Mouse (Mus musculus) MEL (cell line): ENCODE measurements at regions not wholly inside any gene's neighbourhood (a gene's known extent, or its start where the extent isn't known, plus 50 kb on each side); places are given as distances from the start of the nearest gene placed in this dataset.
"Not testable (repeated sequence)": the region's sequence is repeated elsewhere in the genome, so short reads cannot be mapped to it uniquely, and the experiment has no call there.

Experiments
- DNase-seq: peaks from one replicate; pipeline ENCODE4 v3.0.0; 2011; ENCODE audit warnings: low read depth, low spot score
- H3K27ac ChIP-seq: 2 replicates; pipeline ENCODE4 v1.5.1; 2012; ENCODE audit warnings: low read depth, mild to moderate bottlenecking, control low read depth, low read length, moderate library complexity; ENCODE audit not compliant: control insufficient read depth
- H3K27me3 ChIP-seq, 2 experiments: fragments of 150-350 bp in 1 of 2; sonication (generic) in 1 of 2; 2 replicates each; pipeline ENCODE4 v1.6.1; 2012; ENCODE audit warnings: low read length in 2 of 2, mild to moderate bottlenecking in 2 of 2, improper control_type of control experiment in 1 of 2, moderate library complexity in 1 of 2; ENCODE audit not compliant: insufficient read depth in 2 of 2, control insufficient read depth in 1 of 2
- H3K36me3 ChIP-seq, 2 experiments: 2 replicates each; pipeline ENCODE4 v1.6.1; 2012 to 2014; ENCODE audit warnings: low read length in 2 of 2, improper control_type of control experiment in 1 of 2, inconsistent platforms in 1 of 2, mild to moderate bottlenecking in 1 of 2; ENCODE audit not compliant: insufficient read depth in 2 of 2, control insufficient read depth in 1 of 2
- H3K4me1 ChIP-seq, 2 experiments: fragments of 150-350 bp in 1 of 2; sonication (generic) in 1 of 2; 2 replicates each; pipeline ENCODE4 v1.6.1; 2012; ENCODE audit warnings: low read length in 2 of 2, improper control_type of control experiment in 1 of 2, mild to moderate bottlenecking in 1 of 2; ENCODE audit not compliant: insufficient read depth in 2 of 2, control insufficient read depth in 1 of 2
- H3K4me3 ChIP-seq, 2 experiments: fragments of 150-350 bp in 1 of 2; sonication (generic) in 1 of 2; 2 replicates each; pipeline ENCODE4 v1.5.1; 2012; ENCODE audit warnings: low read depth in 2 of 2, low read length in 2 of 2, mild to moderate bottlenecking in 2 of 2, moderate library complexity in 2 of 2, control low read depth in 1 of 2, improper control_type of control experiment in 1 of 2; ENCODE audit not compliant: control insufficient read depth in 1 of 2, insufficient read depth in 1 of 2
- H3K79me2 ChIP-seq: 2 replicates; pipeline ENCODE4 v1.6.1; 2012; ENCODE audit warnings: mild to moderate bottlenecking, low read length, moderate library complexity; ENCODE audit not compliant: control insufficient read depth, poor library complexity, insufficient read depth
- H3K9ac ChIP-seq: 2 replicates; pipeline ENCODE4 v1.6.1; 2012; ENCODE audit warnings: low read depth, mild to moderate bottlenecking, control low read depth, low read length, moderate library complexity; ENCODE audit not compliant: control insufficient read depth, poor library complexity, severe bottlenecking
- H3K9me3 ChIP-seq: fragments of 150-350 bp; sonication (generic); replicated peaks from 2 replicates; pipeline ENCODE4 v1.6.1; 2012; ENCODE audit warnings: mild to moderate bottlenecking, low read length, improper control_type of control experiment, moderate library complexity; ENCODE audit not compliant: insufficient read depth
- BHLHE40 ChIP-seq: IDR thresholded peaks from 2 replicates; pipeline ENCODE4 v1.6.1; 2012; ENCODE audit warnings: low read depth, mild to moderate bottlenecking, inconsistent platforms, low read length, improper control_type of control experiment, borderline replicate concordance
- CHD1 ChIP-seq: IDR thresholded peaks from 2 replicates; pipeline ENCODE4 v1.6.1; 2012; ENCODE audit warnings: low read depth, mild to moderate bottlenecking, inconsistent platforms, low read length, improper control_type of control experiment
- CHD2 ChIP-seq: IDR thresholded peaks from 2 replicates; pipeline ENCODE4 v1.6.1; 2011; ENCODE audit warnings: low read length, improper control_type of control experiment
- EP300 ChIP-seq, 2 experiments: IDR thresholded peaks; 2 replicates each; pipeline ENCODE4 v1.6.1; 2011; ENCODE audit warnings: improper control_type of control experiment in 2 of 2, low read length in 2 of 2, low read depth in 1 of 2, mild to moderate bottlenecking in 1 of 2
- ETS1 ChIP-seq: IDR thresholded peaks from 2 replicates; pipeline ENCODE4 v1.6.1; 2012; ENCODE audit warnings: low read depth, mild to moderate bottlenecking, inconsistent platforms, low read length, improper control_type of control experiment, moderate library complexity
- GATA1 ChIP-seq: IDR thresholded peaks from 2 replicates; pipeline ENCODE4 v1.6.1; 2011; ENCODE audit warnings: low read depth, low read length, improper control_type of control experiment
- JUND ChIP-seq: IDR thresholded peaks from 2 replicates; pipeline ENCODE4 v1.6.1; 2011; ENCODE audit warnings: low read depth, mild to moderate bottlenecking, improper control_type of control experiment, low read length
- MAFK ChIP-seq: IDR thresholded peaks from 2 replicates; pipeline ENCODE4 v1.6.1; 2011; ENCODE audit warnings: low read depth, mild to moderate bottlenecking, low read length, improper control_type of control experiment, borderline replicate concordance
- MEF2A ChIP-seq: IDR thresholded peaks from 2 replicates; pipeline ENCODE4 v1.6.1; 2014; ENCODE audit warnings: low read depth, mild to moderate bottlenecking, inconsistent platforms, low read length, improper control_type of control experiment; ENCODE audit not compliant: poor library complexity, insufficient replicate concordance, severe bottlenecking; ENCODE audit errors: extremely low read depth
- MXI1 ChIP-seq: IDR thresholded peaks from 2 replicates; pipeline ENCODE4 v1.6.1; 2011; ENCODE audit warnings: mild to moderate bottlenecking, low read depth, low read length, improper control_type of control experiment
- MYB ChIP-seq: IDR thresholded peaks from 2 replicates; pipeline ENCODE4 v1.6.1; 2011; ENCODE audit warnings: mild to moderate bottlenecking, low read depth, low read length, improper control_type of control experiment
- MYC ChIP-seq: IDR thresholded peaks from 2 replicates; pipeline ENCODE4 v1.6.1; 2011; ENCODE audit warnings: low read depth, mild to moderate bottlenecking, low read length, improper control_type of control experiment, moderate library complexity
- RAD21 ChIP-seq: IDR thresholded peaks from 2 replicates; pipeline ENCODE4 v1.6.1; 2011; ENCODE audit warnings: mild to moderate bottlenecking, low read depth, low read length, improper control_type of control experiment
- RCOR1 ChIP-seq: IDR thresholded peaks from 2 replicates; pipeline ENCODE4 v1.6.1; 2012; ENCODE audit warnings: low read depth, mild to moderate bottlenecking, inconsistent platforms, low read length, improper control_type of control experiment
- SIN3A ChIP-seq: IDR thresholded peaks from 2 replicates; pipeline ENCODE4 v1.6.1; 2012; ENCODE audit warnings: low read length, improper control_type of control experiment, inconsistent platforms
- TAL1 ChIP-seq: IDR thresholded peaks from 2 replicates; pipeline ENCODE4 v1.6.1; 2012; ENCODE audit warnings: mild to moderate bottlenecking, inconsistent platforms, low read length, moderate library complexity, mixed read lengths
- TBP ChIP-seq: IDR thresholded peaks from 2 replicates; pipeline ENCODE4 v1.8.0; 2011; ENCODE audit warnings: low read depth, low read length, improper control_type of control experiment
- UBTF ChIP-seq: IDR thresholded peaks from 2 replicates; pipeline ENCODE4 v1.6.1; 2012; ENCODE audit warnings: low read depth, mild to moderate bottlenecking, inconsistent platforms, low read length, improper control_type of control experiment, moderate library complexity, borderline replicate concordance; ENCODE audit not compliant: insufficient read depth
- ZKSCAN1 ChIP-seq: IDR thresholded peaks from 2 replicates; pipeline ENCODE4 v1.6.1; 2012; ENCODE audit warnings: low read depth, mild to moderate bottlenecking, inconsistent platforms, low read length, improper control_type of control experiment, moderate library complexity

GRCm38 (mm10) chrX:94865531-94866502 is 141.4 kb downstream of the Zxdb start (continued):
- no peak for TF ChIP-seq CHD1
- peak; percentile 43; the same call in 1 of the 2 replicates for TF ChIP-seq SIN3A
- TF ChIP-seq MAFK = no peak
- TF ChIP-seq MEF2A = no peak
- no peak for TF ChIP-seq MYC
- TF ChIP-seq TBP = no peak
- peak; percentile 63 for TF ChIP-seq MXI1
- peak; percentile 85 for TF ChIP-seq RAD21
- TF ChIP-seq UBTF = no peak
- no peak for TF ChIP-seq JUND
- TF ChIP-seq RCOR1 = 0 out of 2 replicates have a peak, but pooled peaks have one; percentile 9
- no peak for TF ChIP-seq MYB
- no peak for TF ChIP-seq BHLHE40
- no peak for TF ChIP-seq ZKSCAN1
- no peak for TF ChIP-seq EP300 (IDR thresholded peaks at IDR 0.05; ENCODE audit: low read depth in 1 of 2, low read length in 2 of 2)
- peak; percentile 37; the same call in 1 of the 2 replicates for TF ChIP-seq ETS1
- no peak for TF ChIP-seq GATA1
- no peak for TF ChIP-seq CHD2
- no peak for TF ChIP-seq TAL1

GRCm38 (mm10) chrX:94883547-94883946 is 142.9 kb downstream of the Spin4 start:
- not testable (repeated sequence) for H3K79me2 ChIP-seq, H3K27me3 ChIP-seq, H3K9ac ChIP-seq, H3K36me3 ChIP-seq, H3K4me3 ChIP-seq, H3K4me1 ChIP-seq, H3K9me3 ChIP-seq, H3K27ac ChIP-seq, DNase-seq
